Mouse (Mus musculus) heart, postnatal 0 days (tissue): ENCODE results near the gene Cc2d2a.

ENCODE experiments used
- CTCF ChIP-seq: IDR thresholded peaks from 2 replicates; pipeline ENCODE4 v1.5.1; 2016; ENCODE audit warnings: antibody characterized with exemption, control low read depth, low read depth
- EP300 ChIP-seq: IDR thresholded peaks from 2 replicates; pipeline ENCODE4 v1.6.1; 2016; ENCODE audit warnings: antibody characterized with exemption, low read depth

DNA sequence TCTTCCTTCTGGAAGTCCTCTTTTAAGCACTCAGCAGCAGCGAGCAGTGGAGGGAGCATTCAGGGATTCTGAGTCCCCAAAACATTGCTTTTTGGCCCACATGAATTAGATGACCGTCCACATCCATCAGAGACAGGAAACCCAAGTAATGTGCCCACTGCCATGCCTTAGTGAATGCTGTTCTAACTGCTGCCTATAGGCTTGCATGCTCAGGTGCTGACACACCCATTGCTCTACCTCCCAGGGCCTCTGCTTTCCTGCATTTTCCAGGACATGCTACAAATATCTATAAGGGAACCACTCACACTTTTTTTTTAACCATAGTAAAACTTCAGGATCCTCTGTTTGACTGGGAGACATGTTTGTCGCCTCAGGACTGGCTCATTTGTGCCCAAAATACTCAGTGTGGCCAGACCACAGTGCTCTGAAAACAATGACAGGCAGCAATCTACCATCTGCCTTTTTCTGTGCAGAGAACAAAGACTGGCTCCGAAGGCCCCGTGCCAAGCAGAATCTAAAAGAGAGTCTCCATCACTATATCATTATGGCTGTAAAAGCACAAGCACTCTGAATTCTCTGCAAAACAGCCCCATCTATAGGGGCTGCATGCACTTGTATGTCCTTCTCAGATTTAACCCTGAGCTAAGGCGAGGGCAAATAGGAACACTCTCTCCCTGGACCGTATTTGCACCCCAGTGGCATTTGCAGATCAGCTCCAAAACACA is 40.4 kb upstream of the Cc2d2a start:
- TF ChIP-seq CTCF (no peak), EP300 (no peak)
